Mouse (Mus musculus) ES-Bruce4 (cell line): Measurements from ENCODE around the gene Mrpl42. TPM values are rescaled to one million over a fixed set of nuclear protein-coding genes. Genes with fewer than 3 reads are reported as not detected.

Experiments
- H3K27ac ChIP-seq: 2 replicates; pipeline ENCODE4 v1.5.1; 2012; ENCODE audit warnings: low read length, inconsistent platforms; ENCODE audit not compliant: insufficient read depth
- H3K27me3 ChIP-seq: 2 replicates; pipeline ENCODE4 v1.6.1; 2012; ENCODE audit warnings: mild to moderate bottlenecking, low read length, inconsistent platforms; ENCODE audit not compliant: control insufficient read depth, poor library complexity, insufficient read depth, severe bottlenecking
- H3K36me3 ChIP-seq: 2 replicates; pipeline ENCODE4 v1.6.1; 2012; ENCODE audit warnings: inconsistent platforms, mild to moderate bottlenecking, low read length, moderate library complexity; ENCODE audit not compliant: control insufficient read depth, poor library complexity, insufficient read depth, severe bottlenecking
- H3K4me1 ChIP-seq: one replicate; pipeline ENCODE4 v1.8.1; 2011; ENCODE audit warnings: low read length; ENCODE audit not compliant: control insufficient read depth, insufficient read depth
- H3K4me3 ChIP-seq: 2 replicates; pipeline ENCODE4 v1.5.1; 2011; ENCODE audit warnings: low read depth, mild to moderate bottlenecking, low read length
- H3K9ac ChIP-seq: 2 replicates; pipeline ENCODE4 v1.6.1; 2012; ENCODE audit warnings: low read depth, mild to moderate bottlenecking, inconsistent platforms; ENCODE audit not compliant: poor library complexity, severe bottlenecking
- H3K9me3 ChIP-seq: replicated peaks from 2 replicates; pipeline ENCODE4 v1.6.1; 2012; ENCODE audit warnings: mild to moderate bottlenecking, low read length, inconsistent platforms; ENCODE audit not compliant: control insufficient read depth, poor library complexity, insufficient read depth, severe bottlenecking
- CTCF ChIP-seq: IDR thresholded peaks from one replicate; pipeline ENCODE4 v1.8.1; 2011; ENCODE audit warnings: low read depth, low read length
- EP300 ChIP-seq: IDR thresholded peaks from 2 replicates; pipeline ENCODE4 v1.6.1; 2011; ENCODE audit warnings: low read depth, low read length; ENCODE audit not compliant: insufficient read depth
- POLR2A ChIP-seq: IDR thresholded peaks from one replicate; pipeline ENCODE4 v1.8.1; 2011; ENCODE audit warnings: low read length; ENCODE audit not compliant: insufficient read depth
- polyA plus RNA-seq: library from polyadenylated mRNA; stranded (reverse); fragments of >200 nt; gene quantifications from 2 replicates; pipeline ENCODE4 v1.2.4, GENCODE M21; 2011; ENCODE audit warnings: low read depth; ENCODE audit not compliant: missing spikeins, insufficient read depth, insufficient read length

Gene Mrpl42
- polyA plus RNA-seq, 1 experiment: 238 TPM

DNA sequence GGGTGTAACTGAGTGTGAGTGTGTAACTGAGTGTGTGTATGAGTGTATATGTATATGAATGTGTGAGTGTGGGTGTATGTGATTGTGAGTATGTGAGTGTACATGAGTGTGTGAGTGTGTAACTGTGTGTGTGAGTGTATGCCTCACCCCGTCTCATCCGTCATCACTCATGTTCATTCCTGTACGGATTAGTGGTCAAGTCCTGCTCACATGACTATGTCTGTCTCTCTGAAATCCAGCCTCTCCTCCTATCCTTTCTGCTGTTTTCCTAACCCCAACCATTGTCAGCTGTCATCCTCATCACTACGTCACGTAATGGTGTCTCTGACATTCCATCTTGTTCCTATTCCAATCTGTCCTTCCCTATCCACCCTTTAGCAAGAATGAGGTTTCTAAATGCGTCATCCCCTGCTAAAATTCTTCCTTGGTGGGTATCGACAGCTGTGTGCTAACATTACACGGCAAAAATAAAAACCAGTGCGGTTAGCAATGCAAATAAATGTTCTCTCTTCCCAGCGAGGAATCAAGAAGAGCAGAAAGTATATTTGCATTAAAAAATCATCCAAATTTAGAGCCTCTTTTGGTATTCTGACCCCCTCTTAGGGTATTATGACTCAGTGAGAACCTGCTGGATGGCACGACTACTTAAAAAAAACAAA lies 29.7 kb downstream of the Mrpl42 start:
- Histone ChIP-seq H3K9me3 (no peaks in the 10 kb centered on the region), H3K27ac (no peak overlapping the region), H3K9ac (no peak overlapping the region), H3K4me1 (no peaks in the 10 kb centered on the region), H3K36me3 (no peaks in the 10 kb centered on the region), H3K4me3 (no peak overlapping the region), H3K27me3 (no peaks in the 10 kb centered on the region)
- TF ChIP-seq POLR2A: no peak
- no peak for TF ChIP-seq CTCF
- TF ChIP-seq EP300: no peak

DNA sequence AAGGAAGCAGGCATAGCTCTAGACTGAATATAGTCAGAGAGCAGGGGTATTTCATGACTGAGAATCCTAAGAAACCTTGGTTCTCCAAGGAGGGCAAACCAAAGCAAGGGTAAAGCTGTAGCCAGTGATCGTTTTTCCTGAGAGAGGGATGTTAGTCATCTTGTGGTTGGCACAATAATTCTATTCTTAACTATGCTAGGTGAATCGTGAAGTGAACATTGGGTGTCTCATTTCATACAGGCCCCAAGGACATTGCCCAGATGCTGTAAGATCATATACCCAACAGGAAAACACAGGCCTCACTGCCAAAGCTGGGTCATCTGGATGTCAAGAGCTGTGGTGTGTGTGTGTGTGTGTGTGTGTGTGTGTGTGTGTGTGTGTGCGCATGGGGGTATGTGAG lies 30.6 kb downstream of the Mrpl42 start:
- Histone ChIP-seq H3K4me1 (no peaks in the 10 kb centered on the region), H3K36me3 (no peaks in the 10 kb centered on the region), H3K9ac (no peak overlapping the region), H3K27ac (no peak overlapping the region), H3K4me3 (no peak overlapping the region), H3K9me3 (no peaks in the 10 kb centered on the region), H3K27me3 (no peaks in the 10 kb centered on the region)
- TF ChIP-seq EP300 (no peak), CTCF (no peak), POLR2A (no peak)

DNA sequence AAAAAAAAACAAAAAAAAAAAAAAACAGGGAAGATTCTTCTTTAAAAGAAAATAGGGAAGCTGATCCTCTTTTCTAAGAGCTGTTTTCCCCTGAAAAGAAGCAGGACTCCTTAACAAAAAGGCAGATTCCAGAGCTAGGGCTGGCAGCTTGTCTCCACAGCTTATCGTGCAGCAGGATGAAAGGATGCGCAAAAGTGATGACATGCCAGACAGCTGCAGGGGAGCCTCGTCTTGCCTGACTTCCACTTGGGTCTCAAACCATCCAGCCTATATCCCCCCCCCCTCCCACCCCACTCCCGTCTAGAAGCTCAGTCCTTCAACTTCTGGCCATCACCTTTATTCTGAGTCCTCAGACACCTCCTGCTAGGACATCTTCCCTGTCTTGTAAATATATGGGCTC lies 32.8 kb downstream of the Mrpl42 start:
- Histone ChIP-seq H3K9ac (no peak overlapping the region), H3K27me3 (no peaks in the 10 kb centered on the region), H3K9me3 (no peaks in the 10 kb centered on the region), H3K36me3 (no peaks in the 10 kb centered on the region), H3K27ac (no peak overlapping the region), H3K4me1 (no peaks in the 10 kb centered on the region), H3K4me3 (no peak overlapping the region)
- TF ChIP-seq POLR2A: no peak
- no peak for TF ChIP-seq CTCF

DNA sequence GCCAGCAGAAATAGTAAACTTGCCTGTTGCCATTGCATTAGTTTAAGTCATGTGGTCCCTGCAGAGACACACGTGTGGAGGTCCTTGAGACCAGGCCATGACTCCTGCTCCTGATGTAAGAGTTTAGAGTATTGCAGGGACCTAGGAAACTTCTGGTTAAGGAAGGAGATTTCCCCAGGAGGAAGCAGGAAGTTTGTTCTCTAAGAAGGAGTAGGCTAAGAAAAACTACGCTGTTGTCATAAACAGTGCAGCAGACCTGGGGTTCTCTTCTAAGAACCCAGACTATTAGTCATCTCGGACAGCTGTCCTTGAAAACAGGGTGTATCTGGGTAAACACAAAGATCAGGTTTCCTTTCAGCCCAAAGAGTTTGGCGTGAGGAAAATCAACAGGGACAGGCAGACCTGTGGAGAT lies 36.2 kb downstream of the Mrpl42 start:
- H3K4me1 ChIP-seq: peaks cover 5% of the 10 kb centered on the region
- H3K9me3 ChIP-seq: no peaks in the 10 kb centered on the region
- no peak overlapping the region for H3K4me3 ChIP-seq
- no peak overlapping the region for H3K9ac ChIP-seq
- H3K36me3 ChIP-seq: no peaks in the 10 kb centered on the region
- H3K27me3 ChIP-seq: no peaks in the 10 kb centered on the region
- TF ChIP-seq POLR2A (no peak), CTCF (no peak)
- H3K27ac ChIP-seq: peak overlapping the region; percentile 0; the same call in 1 of the 2 replicates

DNA sequence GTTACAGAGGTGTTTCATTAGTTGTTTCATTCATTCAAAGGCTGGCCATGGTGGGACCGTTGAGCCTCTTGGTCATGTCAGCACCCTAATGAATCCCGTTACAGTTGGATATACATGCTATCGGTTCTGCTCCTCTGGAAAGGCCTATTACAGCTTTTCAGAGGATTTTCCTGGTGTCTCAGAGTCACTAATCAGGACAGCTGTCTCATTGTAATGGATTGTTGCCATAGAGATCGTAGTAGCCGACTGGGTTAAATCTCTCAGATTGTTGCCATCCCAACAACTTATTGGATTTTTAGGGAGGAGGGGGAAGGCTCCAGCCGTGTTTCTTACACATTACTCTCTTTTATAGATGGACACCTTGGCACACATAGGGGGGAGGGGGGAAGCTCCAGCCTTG lies 37.2 kb downstream of the Mrpl42 start:
- H3K9me3 ChIP-seq: no peaks in the 10 kb centered on the region
- H3K9ac ChIP-seq: no peak overlapping the region
- no peaks in the 10 kb centered on the region for H3K27me3 ChIP-seq
- TF ChIP-seq POLR2A (no peak), EP300 (no peak), CTCF (no peak)
- no peak overlapping the region for H3K27ac ChIP-seq
- no peak overlapping the region for H3K4me3 ChIP-seq
- H3K36me3 ChIP-seq: no peaks in the 10 kb centered on the region
- H3K4me1 ChIP-seq: peaks cover 5% of the 10 kb centered on the region

DNA sequence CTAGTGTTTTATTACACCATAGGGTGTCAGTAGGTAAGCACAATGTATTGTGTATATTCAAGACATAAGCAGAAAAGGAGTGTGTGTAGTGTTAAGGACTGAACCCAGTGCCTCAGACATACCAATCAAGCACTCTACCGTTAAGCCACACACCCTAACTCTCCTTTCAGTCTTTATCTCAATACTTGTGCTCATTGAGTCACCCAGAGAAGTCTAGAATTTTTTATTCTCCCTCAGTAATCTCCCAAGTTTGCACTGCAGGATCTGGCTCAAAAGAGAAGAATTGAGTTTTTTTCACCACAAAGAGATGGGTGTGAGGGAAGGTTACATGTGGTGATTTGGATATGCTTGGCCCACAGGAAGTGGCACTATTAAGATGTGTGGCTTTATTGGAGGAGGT lies 39.5 kb downstream of the Mrpl42 start:
- Histone ChIP-seq H3K4me3 (no peak overlapping the region), H3K27ac (0 out of 2 replicates have a peak overlapping the region, but pooled peaks have one; percentile 84), H3K36me3 (peaks cover 2% of the 10 kb centered on the region; the same call in 1 of the 2 replicates), H3K4me1 (peaks cover 8% of the 10 kb centered on the region), H3K9me3 (no peaks in the 10 kb centered on the region), H3K9ac (no peak overlapping the region), H3K27me3 (no peaks in the 10 kb centered on the region)
- no peak for TF ChIP-seq CTCF
- no peak for TF ChIP-seq POLR2A
- TF ChIP-seq EP300: no peak
